Mouse (Mus musculus) mouse embryonic stem cell (cell line): ENCODE results near the gene Iqcf5.
"Not testable (repeated sequence)": the region's sequence is repeated elsewhere in the genome, so short reads cannot be mapped to it uniquely, and the experiment has no call there.

Source experiments
- in situ Hi-C, 2 experiments: fragments of 300-500 bp; cut with MboI; formaldehyde crosslinking; loops; 1 replicate in 1 of 2; 3 replicates in 1 of 2; pipeline ENCODE4 v1.14.3; 2019 to 2020; ENCODE audit warnings: low sequenced_read_pairs in 2 of 2, low pct_unique_long_range_greater_than_20kb in 1 of 2, mixed read lengths in 1 of 2; ENCODE audit not compliant: unreplicated experiment in 1 of 2

Gene Iqcf5

DNA sequence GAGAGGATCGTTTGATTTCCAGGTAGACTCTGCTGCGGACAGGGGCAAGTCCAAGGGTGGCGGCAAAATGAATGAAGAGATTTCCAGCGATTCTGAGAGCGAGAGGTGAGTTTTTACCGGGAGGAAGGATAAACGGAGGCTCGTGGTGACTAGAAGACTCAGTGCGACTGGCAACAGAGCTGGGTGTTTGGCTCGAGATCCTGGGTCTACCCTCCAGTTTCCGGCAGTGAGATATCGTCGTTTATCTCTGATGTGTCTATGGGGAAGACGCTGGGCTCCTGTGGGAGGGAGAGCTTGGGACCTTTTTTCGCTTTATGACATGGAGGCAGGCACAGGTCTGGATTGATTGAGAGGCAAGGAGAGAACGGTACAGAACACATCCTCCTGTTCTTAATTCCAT, 36.7 kb upstream of the Iqcf5 start:
- in situ Hi-C loops: no loop called here

DNA sequence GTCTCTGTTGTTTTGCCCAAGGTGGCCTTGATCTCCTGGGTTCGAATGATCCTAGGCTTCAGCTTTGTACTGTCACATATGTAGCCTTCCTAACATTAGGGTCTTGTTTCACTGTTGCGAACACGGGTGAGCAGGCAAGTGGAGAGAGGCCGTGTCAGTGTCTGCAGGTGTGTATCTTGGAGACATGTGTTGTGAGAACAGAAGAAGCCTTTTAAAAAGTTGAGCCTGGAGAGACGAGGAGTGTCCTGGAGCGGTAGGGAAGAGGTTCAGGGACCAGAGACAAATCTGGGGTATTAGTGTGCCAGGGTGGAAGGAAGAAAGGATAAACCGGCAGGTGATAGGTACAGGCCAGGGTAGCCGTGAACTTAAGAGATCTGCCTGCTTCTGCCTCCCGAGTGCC, 36.3 kb upstream of the Iqcf5 start:
- in situ Hi-C loops: no loop called here

GRCm38 (mm10) chr9:106480541-106480940, 33.8 kb upstream of the Iqcf5 start:
- in situ Hi-C loops: no loop called here

DNA sequence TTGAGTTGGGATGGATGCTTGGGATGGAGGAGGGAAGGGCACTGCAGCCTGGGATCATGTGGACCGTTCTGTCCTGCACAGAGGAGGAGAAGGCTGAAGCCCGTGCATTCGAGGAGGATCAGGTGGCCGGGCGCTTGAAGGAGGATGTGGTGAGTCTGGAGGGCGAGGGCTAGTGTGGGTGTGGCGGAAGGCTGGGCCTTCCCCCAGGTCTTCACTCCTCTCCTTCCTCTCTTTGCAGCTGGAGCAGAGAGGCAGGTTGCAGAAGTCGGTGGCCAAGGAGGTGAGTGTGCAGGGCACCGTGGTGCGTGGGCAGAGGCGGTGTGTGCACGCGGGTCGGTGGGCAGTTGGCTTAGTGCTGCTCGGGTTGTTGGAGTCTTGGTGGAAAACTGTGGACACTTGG, 33.3 kb upstream of the Iqcf5 start:
- in situ Hi-C loops: no loop called here

GRCm38 (mm10) chr9:106481676-106482075, 32.7 kb upstream of the Iqcf5 start:
- in situ Hi-C loops: no loop called here

DNA sequence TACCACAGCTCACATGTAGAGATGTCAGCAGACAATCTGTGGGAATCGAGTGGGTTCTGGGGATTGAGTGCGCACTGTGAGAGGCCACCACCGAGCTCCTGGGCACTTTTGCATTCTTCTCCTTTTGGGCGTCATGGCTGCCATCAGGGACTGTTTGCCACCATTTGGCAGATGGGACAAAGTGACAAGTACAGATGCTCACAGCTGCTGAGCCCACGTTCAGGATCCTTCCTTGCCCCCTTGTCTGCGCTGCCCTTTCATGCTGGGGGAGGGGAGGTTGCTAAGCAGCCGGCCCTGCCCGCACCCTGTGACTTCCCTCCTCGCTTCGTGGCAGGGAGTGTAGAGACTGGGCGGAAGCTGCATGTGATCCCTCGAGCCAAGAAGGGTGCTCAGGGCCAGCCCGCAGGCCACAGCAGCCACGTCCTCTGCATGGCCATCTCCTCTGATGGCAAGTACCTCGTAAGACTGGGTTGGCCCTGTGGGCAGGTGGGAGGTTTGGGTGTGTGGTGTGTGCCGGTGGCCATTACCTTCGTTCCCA, 31.7 kb upstream of the Iqcf5 start:
- in situ Hi-C loops: no loop called here

GRCm38 (mm10) chr9:106483136-106483535, 31.2 kb upstream of the Iqcf5 start:
- in situ Hi-C loops: no loop called here

DNA sequence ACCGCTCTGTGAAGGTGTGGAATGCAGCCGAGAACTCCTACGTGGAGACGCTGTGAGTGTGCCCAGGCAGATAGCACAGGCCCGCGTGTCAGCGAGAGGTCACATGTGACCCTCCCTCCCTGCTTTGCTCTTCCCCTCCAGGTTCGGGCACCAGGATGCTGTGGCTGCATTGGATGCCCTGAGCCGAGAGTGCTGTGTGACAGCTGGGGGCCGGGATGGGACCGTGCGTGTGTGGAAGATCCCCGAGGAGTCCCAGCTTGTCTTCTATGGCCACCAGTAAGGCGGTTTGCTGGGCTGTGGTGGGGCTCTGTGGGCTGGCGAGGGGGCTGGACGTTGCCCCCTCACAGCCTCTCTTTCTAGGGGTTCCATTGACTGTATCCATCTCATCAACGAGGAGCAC, 30.8 kb upstream of the Iqcf5 start:
- in situ Hi-C loops: no loop called here

GRCm38 (mm10) chr9:106485076-106485475, 29.3 kb upstream of the Iqcf5 start:
- in situ Hi-C loops: no loop called here

- in situ Hi-C loops: not testable (repeated sequence)
Measured at GRCm38 (mm10) chr9:106487602-106488001, 26.8 kb upstream of the Iqcf5 start.

DNA sequence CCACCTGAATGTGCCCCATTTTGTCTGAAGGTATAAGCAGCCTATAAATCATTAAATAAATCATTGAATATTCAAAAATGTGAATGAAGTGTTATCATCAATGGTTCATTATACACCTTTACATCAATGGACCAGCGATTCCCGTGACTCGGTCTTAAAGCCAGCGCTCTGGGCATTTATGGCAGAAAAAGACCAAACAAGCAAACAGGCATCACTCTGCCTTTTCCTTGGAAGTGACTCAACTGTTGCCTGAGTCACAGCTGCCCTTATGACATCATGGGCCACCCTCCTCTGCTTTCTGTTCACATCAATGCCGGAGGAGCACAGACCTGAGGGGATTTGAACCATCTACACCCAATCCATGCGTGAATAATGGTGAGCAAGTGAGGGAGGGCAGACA, 14.7 kb upstream of the Iqcf5 start, which contains the start of gene Iqcf1:
Gene Iqcf1 (plus strand): TSS at position 301 of the 400 bp plus-strand sequence.
- in situ Hi-C loops: no loop called here

DNA sequence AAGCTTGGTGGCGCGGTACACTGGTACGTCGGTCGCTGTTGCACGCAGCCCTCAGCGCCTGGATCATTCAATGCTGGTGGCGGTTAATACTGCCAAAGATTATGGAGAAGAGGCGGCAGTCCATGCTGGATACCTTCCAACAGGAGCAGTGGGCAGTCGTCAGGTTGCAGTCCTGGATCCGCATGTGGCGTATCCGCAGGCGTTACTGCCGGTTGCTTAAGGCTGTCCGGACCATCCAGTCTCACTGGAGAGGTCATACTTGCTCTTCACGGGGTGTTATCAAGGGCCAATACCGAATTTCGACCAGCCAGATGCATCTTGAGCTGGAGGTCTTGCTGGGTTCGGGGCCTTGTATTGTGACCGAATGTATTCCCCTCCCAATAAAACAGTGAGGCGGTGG, 12.5 kb upstream of the Iqcf5 start:
- in situ Hi-C loops: no loop called here

GRCm38 (mm10) chr9:106504246-106504645, 10.1 kb upstream of the Iqcf5 start:
- in situ Hi-C loops: no loop called here

GRCm38 (mm10) chr9:106509356-106509755, 5.0 kb upstream of the Iqcf5 start:
- in situ Hi-C loops: no loop called here

GRCm38 (mm10) chr9:106512729-106513450, 1.5 kb upstream of the Iqcf5 start:
- in situ Hi-C loops: no loop called here

DNA sequence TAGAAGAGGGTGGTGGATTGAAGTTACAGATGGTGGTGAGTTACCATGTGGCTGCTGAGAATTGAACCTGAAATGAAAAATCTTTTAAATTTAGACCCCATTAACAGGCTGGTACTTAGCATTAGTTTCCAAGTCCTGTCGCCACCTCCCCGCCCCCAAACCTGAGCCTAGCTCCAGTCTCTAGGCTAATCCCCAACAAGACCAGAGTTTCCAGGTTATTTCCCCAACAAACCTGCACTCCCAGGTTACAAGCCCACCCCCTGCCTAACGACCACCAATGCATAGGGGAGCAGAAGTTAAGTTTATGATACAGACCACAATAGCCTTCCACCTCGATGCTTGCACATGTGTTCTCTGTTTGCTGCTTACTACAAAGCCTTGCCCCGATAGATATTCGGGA, 807 bp upstream of the Iqcf5 start:
- in situ Hi-C loops: no loop called here

DNA sequence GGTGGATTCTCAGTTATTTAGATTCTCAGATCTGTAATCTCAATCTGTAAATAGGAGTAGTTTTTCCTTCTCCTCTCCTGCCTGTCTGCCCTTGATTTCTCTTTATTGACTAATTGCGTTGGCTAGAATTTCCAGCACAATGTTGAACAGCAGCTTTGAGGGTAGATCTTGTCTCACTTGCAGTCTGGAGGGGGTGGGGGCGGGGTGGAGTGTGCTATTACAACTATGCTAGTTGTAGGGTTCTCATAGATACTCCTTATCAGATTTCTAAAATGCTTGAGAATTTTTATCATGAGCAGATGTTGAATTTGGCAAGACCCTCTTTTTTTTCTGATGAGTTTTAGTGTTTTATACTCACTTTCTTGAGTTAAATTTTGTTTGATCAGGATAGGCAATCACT, 5.1 kb downstream of the Iqcf5 start:
- in situ Hi-C loops: no loop called here

DNA sequence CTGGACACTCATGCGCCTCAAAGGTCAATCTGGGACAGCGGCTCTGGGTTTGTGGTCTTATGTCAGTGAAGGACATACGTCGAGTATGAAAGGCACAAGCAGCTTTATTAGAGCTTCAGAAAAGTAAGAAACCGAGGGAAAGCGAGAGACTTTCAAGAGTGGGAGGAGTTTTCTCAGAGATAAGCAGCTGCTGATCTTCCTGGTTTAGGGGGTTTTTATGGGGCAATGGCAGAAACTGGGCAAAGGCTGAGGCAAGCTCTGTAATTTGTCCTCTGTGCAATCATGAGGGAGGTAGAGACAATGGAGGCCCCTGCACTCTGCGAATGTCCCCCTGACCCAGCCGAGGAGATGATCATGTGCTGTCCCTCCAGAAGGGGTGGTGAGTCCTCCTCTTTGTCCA, 5.5 kb downstream of the Iqcf5 start:
- in situ Hi-C loops: loop anchor here in 1 of 2 experiments (10.0 kb wide), 1 partner anchor 115 kb away; no protein-coding TSS in a partner anchor

DNA sequence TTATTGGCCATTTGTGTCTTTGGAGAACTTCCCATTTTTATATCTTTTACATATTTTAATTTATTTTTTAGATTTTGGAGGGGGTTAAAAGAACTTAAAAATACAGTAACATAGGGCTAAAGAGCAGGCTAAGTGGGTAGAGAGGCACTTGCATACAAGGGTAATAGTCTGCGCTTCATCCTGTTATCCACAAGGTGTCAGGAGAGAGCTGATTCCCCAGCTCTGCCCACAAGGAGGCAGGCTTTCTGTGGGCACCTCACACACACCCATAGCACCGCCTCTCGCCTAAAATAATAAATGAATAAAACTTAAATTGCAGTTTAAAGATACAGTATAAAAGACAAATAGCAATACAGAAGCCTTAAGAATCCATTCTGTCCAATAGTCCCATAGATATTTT, 17.5 kb downstream of the Iqcf5 start:
- in situ Hi-C loops: no loop called here

DNA sequence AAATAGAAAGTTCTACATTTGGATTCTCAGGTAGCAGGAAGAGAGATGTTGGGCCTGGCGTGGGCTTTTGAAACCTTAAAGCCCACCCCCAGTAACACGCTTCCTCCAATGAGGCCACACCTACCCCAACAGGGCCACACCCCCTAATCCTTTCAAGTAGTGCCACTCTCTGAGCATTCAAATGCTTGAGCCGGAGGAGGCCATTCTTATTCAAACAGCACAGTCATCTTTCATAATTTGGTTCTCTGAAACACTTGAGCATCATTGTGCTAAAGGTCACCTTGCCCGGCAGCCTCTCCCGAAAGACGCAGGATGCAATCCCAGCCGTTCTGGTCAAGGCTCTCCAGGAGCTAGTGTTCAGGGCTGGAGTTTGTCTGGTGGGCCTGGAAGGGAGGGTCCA, 19.9 kb downstream of the Iqcf5 start:
- in situ Hi-C loops: no loop called here
